Mouse (Mus musculus) CD4-positive naive resting alpha-beta T cell, adult 76 days (primary cell): ENCODE data around the gene Poln. TPM values are rescaled to one million over a fixed set of nuclear protein-coding genes. Genes with fewer than 3 reads are reported as not detected.

Experiments used
- total RNA-seq: library from RNA; stranded (reverse); gene quantifications from one replicate; pipeline ENCODE4 v1.2.4, GENCODE M21; 2023

The Poln gene
- total RNA-seq = 1.3 TPM

GRCm38 (mm10) chr5:34168950-34169891, at the start of gene Poln, which contains the start of gene Haus3:
Poln (minus strand) TSS chr5:34169448.
Haus3 (minus strand) TSS chr5:34169527.

GRCm38 (mm10) chr5:34187601-34188316, 18.5 kb upstream of the Poln start, which contains the start of gene Mxd4:
Mxd4 (minus strand) TSS chr5:34187720.

GRCm38 (mm10) chr5:33995843-33996693, 173.2 kb downstream of the Poln start, which contains the start of gene Nat8l:
Nat8l (plus strand) TSS chr5:33995984.

GRCm38 (mm10) chr5:33983309-33984121, 185.7 kb downstream of the Poln start, which contains the start of gene Gm1673:
Gm1673 (plus strand) TSS chr5:33983433.

Other genes starting within 250 kb of the Poln start
- 31.1 TPM for gene Nelfa, start 233.0 kb downstream of the Poln start, total RNA-seq
- gene Gm1673, start 186.0 kb downstream of the Poln start, total RNA-seq = not detected
- gene Nat8l, start 173.5 kb downstream of the Poln start, total RNA-seq = 0.15 TPM
- 48.4 TPM for gene Haus3, start 79 bp upstream of the Poln start, total RNA-seq
- gene Mxd4, start 18.3 kb upstream of the Poln start, total RNA-seq = 117 TPM
- gene Zfyve28, start 119.0 kb upstream of the Poln start, total RNA-seq = 4.0 TPM
- not detected for gene Cfap99, start 119.2 kb upstream of the Poln start, total RNA-seq
- gene Rnf4, start 166.8 kb upstream of the Poln start, total RNA-seq = 254 TPM
- gene Fam193a, start 200.5 kb upstream of the Poln start, total RNA-seq = 96.9 TPM